Mouse (Mus musculus): ENCODE data around the gene Gramd4.

Gramd4 gene

DNA sequence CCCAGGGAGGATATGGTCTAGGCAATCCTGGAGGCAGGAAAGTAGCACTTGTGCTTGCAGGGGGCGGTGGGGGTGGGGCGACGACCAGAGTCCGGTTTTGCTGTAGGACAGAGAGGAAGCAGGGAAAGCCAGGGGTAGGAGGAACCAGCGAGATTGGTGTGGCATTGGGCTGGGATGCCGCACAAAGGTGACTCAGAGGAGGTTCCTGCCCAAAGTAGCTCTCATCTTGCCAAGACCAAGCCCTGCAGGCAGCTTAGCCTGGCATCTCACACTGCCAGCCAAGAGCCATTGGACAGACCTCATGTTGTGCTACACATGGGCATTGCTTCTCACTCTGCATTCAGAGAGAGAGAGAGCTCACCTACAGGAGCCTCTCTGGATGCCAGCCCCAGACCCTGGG, at the start of gene Gramd4:
Gene Gramd4 (plus strand): TSS at position 283 of the 400 bp plus-strand sequence.
- DNase-seq (ENCODE audit: low spot score in 2 of 2): no peak

GRCm38 (mm10) chr15:86013130-86013529, 44.4 kb upstream of the Gramd4 start:
- no peak for DNase-seq (ENCODE audit: low spot score in 2 of 2)

DNA sequence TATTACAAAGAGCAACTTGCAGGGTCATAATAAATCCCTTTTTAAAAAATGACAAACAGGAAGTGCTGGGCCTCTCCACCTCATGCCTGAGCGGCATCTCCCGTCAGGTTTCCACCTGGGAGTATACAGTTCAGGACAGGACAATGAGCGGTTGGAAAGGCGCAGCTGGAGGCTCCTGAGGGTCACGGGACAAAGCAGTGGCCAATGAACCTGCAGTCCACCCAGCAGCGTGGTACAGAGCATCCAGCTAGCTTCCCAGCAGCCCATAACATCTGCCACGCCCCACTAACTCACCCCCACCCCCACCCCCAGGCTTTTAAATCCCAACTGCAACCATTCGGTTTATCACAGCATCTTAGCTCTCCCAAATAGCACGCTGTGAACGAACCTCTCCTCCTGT, 43.8 kb upstream of the Gramd4 start:
- no peak for DNase-seq (ENCODE audit: low spot score in 2 of 2)

- DNase-seq (ENCODE audit: low spot score in 2 of 2): no peak
Observed at GRCm38 (mm10) chr15:86015026-86015425, 42.5 kb upstream of the Gramd4 start.

DNA sequence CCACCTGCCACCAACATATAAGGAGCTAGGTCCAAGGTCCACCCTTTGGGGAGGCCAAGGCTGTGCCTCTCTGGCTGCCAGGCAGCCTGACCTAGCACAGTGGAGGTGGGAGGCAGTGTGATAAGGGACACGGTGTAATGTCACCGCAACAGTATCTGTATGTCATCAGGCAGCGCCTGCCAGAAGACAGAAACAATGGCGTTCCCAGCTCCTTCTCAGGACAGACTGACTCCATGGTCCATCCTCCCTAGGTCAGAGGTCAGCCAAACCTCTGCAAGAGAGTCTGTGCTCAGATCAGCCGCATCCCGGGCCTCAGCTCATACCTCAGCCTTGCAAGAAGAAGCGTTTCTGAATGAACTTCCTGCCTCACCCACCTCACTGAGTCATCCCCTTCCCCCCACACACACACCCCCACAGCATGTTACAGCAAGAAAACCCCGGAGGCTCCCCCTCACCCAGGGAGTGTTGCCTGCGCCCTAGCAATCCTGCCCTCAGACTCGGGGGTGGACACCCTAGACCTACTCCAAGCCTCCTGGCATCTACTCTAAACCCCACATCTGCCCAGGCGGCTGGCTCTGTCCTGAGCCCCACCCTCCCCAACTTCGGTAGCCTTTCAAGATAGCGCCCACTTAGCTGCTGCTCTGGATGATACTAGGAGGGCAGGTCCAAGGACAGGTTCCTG, 41.5 kb upstream of the Gramd4 start:
- no peak for DNase-seq (ENCODE audit: low spot score in 2 of 2)

GRCm38 (mm10) chr15:86017336-86017735, 40.2 kb upstream of the Gramd4 start:
- DNase-seq (ENCODE audit: low spot score in 2 of 2): no peak

- DNase-seq (ENCODE audit: low spot score in 2 of 2): no peak
Observed at GRCm38 (mm10) chr15:86018753-86019512, 38.6 kb upstream of the Gramd4 start.

DNA sequence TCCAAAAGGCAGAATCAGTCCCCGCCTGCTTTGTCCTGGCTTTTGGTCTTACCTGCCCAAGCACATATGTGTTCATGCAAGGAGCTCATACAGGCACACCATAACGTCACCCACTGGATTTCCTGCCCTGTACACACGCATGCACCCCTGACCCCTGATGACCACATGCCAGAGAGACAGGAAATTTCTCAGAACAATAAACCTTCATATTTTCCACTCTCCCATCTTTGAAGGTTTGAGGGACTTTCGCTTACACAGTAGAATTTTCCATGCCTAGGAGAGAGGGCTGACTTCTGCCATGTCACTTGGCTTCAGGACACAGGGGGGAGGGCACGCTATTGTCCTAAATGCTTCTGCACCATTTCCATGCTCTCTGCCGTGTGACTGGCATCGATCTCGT, 37.5 kb upstream of the Gramd4 start:
- DNase-seq (ENCODE audit: low spot score in 2 of 2): no peak

GRCm38 (mm10) chr15:86021301-86021700, 36.2 kb upstream of the Gramd4 start:
- no peak for DNase-seq (ENCODE audit: low spot score in 2 of 2)

DNA sequence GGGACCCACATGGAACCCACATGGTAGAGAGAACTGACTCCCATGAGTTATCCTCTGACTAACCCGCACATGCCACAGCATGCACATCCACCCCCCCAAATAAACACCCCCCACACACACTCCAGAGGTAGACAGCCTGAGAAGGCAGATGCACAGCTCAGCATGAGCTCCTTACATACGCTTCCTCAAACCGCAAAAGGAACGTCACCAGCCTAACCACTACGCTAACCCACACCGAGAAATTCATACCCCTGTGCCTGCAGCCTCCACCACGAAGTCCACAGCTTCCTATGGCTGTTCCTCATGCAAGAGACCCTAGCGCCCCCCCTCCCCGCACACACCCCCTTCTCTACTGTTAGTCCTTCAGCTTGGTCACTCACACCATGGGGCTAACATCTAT, 35.5 kb upstream of the Gramd4 start:
- no peak for DNase-seq (ENCODE audit: low spot score in 2 of 2)

DNA sequence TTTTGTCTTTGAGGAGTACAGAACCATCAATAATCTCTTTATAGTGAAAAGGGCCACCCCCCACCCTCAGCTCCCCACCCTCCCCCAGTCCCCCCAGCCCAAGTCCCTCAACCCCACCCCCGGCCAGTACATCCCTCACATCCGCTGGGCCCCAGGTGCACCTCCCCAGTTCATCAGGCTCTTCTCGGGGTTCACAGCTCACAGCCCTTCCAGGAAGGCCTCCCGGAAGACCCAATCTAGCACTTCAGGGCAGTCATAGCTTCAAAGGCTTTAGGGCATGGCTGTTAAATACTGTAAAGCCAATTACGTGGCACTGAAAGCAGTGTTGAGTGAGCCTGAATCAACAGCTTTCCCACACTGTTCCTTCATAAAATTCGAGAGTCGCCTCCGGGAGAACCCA, 29.6 kb upstream of the Gramd4 start:
- DNase-seq (ENCODE audit: low spot score in 2 of 2): no peak

GRCm38 (mm10) chr15:86029981-86030380, 27.5 kb upstream of the Gramd4 start:
- no peak for DNase-seq (ENCODE audit: low spot score in 2 of 2)

DNA sequence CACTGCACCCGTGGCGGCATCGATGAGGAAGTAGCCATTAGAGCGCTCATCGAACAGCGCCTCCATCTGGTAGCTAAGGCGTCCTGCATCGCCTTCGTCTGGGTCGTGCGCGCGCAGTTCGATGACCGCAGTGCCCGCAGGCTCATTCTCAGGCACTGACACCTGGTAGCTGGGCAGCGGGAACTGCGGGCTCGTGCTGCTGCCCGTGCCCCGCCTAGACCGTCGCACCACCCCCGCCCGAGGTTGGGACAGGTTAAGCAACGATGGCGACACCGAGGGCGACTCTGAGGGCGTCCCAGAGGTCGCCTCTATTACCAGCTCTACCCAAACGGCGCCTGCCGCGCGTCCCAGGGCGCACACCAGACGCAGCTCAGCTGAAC, 24.7 kb upstream of the Gramd4 start:
- DNase-seq (ENCODE audit: low spot score in 2 of 2): peak in 1 of 2 experiments; percentile 48

- DNase-seq (ENCODE audit: low spot score in 2 of 2): no peak
Observed at GRCm38 (mm10) chr15:86033191-86033841, 24.2 kb upstream of the Gramd4 start, which contains the start of gene Celsr1. TSS of gene Celsr1 (minus strand) at chr15:86033777.

DNA sequence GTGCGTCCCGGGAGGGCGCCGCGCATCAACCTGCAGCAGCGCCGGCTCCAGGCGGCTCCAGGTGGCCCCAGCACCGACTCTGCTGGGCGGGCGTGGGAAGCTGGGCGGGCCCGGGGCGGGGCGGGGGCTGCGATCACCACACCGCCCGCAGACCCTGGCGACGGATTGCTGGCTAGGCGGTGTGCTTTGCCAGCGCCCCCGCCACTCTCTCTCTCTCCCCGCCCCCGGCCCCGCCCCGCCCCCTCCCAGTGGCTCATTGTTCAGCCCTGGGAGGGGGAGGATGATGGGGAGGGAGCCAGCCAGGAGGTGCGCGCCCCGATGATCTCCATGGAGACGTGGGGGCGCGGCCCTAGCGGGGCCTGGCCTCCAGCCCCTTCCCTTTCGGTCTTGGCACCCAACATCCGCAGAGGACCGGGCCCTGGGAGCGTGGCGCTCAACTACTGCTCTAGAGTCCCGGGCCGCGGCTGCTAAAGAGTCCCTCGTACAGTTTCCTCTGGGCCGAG, 23.4 kb upstream of the Gramd4 start:
- peak in 1 of 2 experiments; percentile 55 for DNase-seq (ENCODE audit: low spot score in 2 of 2)

- no peak for DNase-seq (ENCODE audit: low spot score in 2 of 2)
Observed at GRCm38 (mm10) chr15:86034781-86035360, 22.6 kb upstream of the Gramd4 start.

- DNase-seq (ENCODE audit: low spot score in 2 of 2): no peak
Observed at GRCm38 (mm10) chr15:86035913-86036312, 21.6 kb upstream of the Gramd4 start.

DNA sequence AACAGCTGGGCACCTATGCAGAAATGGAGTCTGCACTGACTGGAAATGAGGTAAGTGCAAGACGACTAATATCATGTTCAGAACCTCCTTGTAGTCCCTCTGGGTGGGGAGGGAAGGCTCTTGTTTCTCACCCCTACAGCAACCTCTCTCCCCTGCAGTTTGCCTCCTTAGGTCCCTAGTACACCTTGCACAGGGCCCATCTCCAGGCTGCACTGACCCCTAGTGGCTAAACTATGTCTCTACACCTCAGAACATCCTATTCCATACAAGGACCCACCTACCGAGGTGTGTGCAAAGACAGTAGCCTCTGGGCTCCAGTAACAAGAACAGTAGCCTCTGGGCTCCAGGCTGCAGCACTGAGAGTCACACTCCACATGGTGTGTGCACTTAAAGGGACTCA, 18.7 kb upstream of the Gramd4 start:
- peak in 1 of 2 experiments; percentile 83 for DNase-seq (ENCODE audit: low spot score in 2 of 2)

DNA sequence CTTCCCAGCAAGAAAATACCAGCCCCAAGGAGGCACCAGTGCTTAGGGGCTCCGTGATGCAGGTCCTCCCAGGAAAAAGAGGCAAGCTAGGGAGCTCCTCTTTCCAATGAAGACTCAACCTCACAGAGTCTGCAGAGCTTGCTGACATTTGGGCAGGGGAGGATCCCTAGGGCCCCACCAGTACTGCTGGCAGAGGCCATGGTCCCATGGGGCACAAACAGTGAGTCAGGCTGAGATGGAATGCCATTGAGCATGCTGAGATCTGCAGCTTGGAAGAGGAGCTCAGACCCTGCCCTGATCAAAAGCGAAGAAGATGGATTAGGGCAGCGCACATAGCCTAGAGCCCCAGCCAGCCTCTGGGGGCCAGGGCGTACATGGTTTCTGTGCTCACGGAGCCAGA, 16.1 kb upstream of the Gramd4 start:
- no peak for DNase-seq (ENCODE audit: low spot score in 2 of 2)

DNA sequence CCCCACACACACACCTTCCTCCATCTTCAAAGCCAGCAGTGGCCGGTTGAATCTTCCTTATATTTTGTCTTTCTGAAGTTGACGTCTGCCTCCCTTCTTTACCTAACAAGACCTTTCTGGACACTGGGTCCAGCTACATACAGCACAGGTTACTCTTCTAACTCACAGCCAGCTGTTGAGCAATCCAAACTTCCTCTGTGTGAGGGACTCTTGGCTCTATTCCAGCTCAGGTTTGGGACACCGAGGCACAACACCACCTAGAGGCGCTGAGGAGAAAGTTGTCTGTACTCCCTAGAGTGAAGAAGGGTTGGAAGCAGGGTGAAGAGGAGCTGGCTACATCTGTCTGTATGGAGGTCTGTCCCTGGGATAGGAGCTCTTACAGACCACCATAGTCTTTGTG, 15.1 kb upstream of the Gramd4 start:
- DNase-seq (ENCODE audit: low spot score in 2 of 2): no peak

DNA sequence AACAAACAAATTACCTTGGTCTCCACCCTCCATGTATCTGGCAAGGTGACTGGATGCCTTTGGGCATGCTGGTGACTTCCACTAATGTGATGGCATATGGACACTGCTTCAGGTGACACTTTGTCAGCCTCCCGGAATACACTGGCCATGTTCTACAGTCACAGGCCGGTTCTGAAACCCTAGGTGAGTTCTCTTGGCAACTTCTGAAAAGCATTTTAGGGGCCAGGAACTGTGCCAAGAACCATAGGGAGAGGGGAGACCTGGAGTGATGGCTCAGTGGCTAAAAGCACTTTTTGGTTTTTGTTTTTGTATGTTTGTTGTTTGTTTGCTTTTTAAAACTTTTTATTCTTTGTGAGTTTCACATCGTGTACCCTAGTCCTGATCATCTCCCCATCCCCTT, 8.0 kb upstream of the Gramd4 start:
- no peak for DNase-seq (ENCODE audit: low spot score in 2 of 2)

DNA sequence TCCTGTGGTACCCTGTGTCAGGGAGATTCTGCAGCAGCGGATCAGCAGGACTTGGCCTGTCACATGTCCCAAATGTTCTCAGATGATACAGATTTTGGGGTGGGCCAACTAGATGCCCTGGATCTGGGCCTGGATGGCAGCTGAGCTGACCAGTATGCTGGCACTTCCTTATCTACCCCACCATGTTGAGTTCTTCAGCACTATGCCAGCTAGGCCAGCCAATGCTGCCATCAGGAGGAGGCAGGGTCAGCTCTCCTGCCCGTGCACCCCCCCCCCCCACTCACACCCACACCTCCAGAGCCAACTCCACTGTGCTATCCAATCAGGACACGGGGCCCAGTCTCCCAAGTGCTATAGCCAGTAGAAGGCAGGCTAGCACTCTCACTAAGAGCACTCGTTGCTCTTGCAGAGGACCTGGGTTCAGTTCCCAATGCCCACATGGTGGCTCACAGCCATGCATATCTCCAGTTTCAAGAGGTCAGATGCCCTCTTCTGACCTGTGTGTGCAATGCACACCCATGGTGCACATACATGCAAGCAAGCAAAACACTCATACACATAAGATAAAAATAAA, 7.2 kb upstream of the Gramd4 start:
- no peak for DNase-seq (ENCODE audit: low spot score in 2 of 2)

Data from right cerebral cortex, postnatal 10 days (tissue).